Mouse (Mus musculus): ENCODE data around the gene Brd7. TPM values are rescaled to one million over a fixed set of nuclear protein-coding genes. Genes with fewer than 3 reads are reported as not detected.

The Brd7 gene
- polyA plus RNA-seq, 1 experiment: 30.7 TPM

DNA sequence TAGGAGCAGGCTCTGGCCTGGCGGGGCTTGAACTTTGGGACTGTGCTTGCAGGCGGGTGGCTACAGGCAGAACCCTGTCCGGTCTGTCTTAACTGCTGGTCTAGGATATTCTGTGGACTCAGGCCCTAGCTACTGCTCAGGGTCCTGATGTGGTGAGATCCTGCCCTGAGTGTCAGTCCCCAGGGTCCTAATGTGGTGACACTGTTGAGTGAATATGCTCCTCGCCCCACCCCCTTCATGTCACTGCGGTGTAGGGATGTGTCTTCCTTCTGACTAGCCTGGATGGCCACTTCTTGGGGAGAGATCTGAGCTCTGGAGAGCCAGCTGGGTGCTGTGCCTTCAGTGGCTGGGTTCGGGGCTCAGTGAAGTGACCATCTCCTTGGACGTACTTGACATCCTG is 52.1 kb downstream of the Brd7 start:
- no peaks in the 10 kb centered on the region for H3K27me3 ChIP-seq (ENCODE audit: control insufficient read depth, insufficient read depth, low read length)
- H3K4me1 ChIP-seq (ENCODE audit: control insufficient read depth, insufficient read depth, low read length): no peaks in the 10 kb centered on the region; the same call in 1 of the 2 replicates
- H3K36me3 ChIP-seq (ENCODE audit: control insufficient read depth, insufficient read depth, low read length): no peaks in the 10 kb centered on the region
- H3K4me3 ChIP-seq (ENCODE audit: control insufficient read depth, low read depth, low read length): no peak overlapping the region
- no peak overlapping the region for H3K27ac ChIP-seq (ENCODE audit: control insufficient read depth, insufficient read depth, low read depth, low read length)
- TF ChIP-seq POLR2A (IDR thresholded peaks at IDR 0.05; ENCODE audit: control insufficient read depth, low read depth, low read length) (no peak), CTCF (IDR thresholded peaks at IDR 0.05; ENCODE audit: control insufficient read depth, insufficient read depth, insufficient replicate concordance, low read depth, low read length) (no peak)

DNA sequence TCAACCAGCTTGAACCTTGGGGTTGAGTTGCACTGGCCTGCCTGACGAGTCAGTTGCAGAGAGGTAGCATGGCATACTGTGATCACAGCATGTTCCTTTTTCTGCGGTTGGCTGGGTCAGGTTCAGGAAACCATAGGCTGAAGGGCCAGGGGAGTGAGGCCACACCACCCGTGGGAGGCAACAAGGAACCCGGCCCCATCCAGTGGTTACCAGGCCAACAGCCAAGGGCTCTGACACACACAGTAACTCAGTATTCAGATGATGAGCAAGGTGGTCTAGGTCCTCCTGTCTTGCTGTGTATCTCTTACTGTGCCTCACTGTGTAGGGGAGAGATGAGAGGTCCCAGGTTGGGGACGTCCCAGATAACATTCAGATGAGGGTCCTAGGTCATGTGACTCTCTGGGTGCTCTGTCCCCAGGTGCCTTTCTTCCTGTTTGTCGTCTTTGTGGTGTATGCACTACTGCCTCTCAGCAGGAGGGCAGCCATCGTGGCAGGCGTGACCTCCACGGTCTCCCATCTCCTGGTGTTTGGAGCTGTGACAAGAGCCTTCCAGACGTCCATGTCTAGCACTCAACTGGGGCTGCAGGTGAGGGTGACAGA is 52.6 kb downstream of the Brd7 start:
- H3K27ac ChIP-seq (ENCODE audit: control insufficient read depth, insufficient read depth, low read depth, low read length): no peak overlapping the region
- H3K27me3 ChIP-seq (ENCODE audit: control insufficient read depth, insufficient read depth, low read length): no peaks in the 10 kb centered on the region
- TF ChIP-seq CTCF (IDR thresholded peaks at IDR 0.05; ENCODE audit: control insufficient read depth, insufficient read depth, insufficient replicate concordance, low read depth, low read length): no peak
- TF ChIP-seq POLR2A (IDR thresholded peaks at IDR 0.05; ENCODE audit: control insufficient read depth, low read depth, low read length): no peak

DNA sequence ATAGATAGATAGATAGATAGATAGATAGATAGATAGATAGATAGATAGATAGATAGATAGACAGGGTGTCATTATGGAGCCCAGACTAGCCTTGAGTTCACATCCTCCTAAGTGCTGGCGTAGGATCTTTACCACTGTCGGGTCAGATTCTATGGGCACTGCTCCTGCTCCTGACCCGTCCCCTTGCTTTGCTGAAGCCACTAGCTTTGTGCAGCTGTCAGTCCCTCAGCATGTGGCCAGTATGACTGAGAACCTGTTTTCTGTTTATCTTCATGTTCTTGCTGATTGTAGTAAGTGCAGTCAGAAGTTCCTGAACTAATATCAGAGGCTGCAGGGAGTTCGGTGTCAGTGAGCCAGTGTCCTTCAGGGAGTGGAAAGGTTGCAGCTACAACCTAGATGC is 54.3 kb downstream of the Brd7 start:
- no peaks in the 10 kb centered on the region for H3K27me3 ChIP-seq (ENCODE audit: control insufficient read depth, insufficient read depth, low read length)
- no peak overlapping the region for H3K4me3 ChIP-seq (ENCODE audit: control insufficient read depth, low read depth, low read length)
- no peak overlapping the region for H3K27ac ChIP-seq (ENCODE audit: control insufficient read depth, insufficient read depth, low read depth, low read length)

More for the DNA sequence above, 52.6 kb downstream of the Brd7 start:
- Histone ChIP-seq H3K4me1 (ENCODE audit: control insufficient read depth, insufficient read depth, low read length) (no peaks in the 10 kb centered on the region; the same call in 1 of the 2 replicates), H3K36me3 (ENCODE audit: control insufficient read depth, insufficient read depth, low read length) (no peaks in the 10 kb centered on the region), H3K4me3 (ENCODE audit: control insufficient read depth, low read depth, low read length) (no peak overlapping the region)

DNA sequence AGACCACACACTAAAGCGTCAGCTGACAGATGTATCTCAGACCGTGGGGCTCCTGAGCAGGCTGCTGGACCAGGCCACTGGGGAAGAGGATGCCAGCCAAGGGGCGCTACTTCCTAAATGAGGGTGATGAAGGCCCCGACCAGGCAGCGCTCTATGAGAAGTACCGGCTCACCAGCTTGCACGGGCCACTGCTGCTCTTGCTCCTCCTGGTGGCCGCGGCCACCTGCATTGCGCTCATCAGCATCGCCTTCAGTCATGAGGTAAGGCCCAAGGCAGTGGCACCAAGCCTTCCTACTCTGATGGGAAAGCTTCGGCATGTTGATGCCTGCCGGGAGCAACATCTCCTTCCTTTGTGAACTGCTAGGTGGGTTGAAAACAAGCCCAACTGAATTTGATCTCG is 55.5 kb downstream of the Brd7 start:
- Histone ChIP-seq H3K36me3 (ENCODE audit: control insufficient read depth, insufficient read depth, low read length) (no peaks in the 10 kb centered on the region), H3K4me3 (ENCODE audit: control insufficient read depth, low read depth, low read length) (no peak overlapping the region), H3K4me1 (ENCODE audit: control insufficient read depth, insufficient read depth, low read length) (no peaks in the 10 kb centered on the region), H3K27ac (ENCODE audit: control insufficient read depth, insufficient read depth, low read depth, low read length) (no peak overlapping the region), H3K27me3 (ENCODE audit: control insufficient read depth, insufficient read depth, low read length) (no peaks in the 10 kb centered on the region)
- TF ChIP-seq POLR2A (IDR thresholded peaks at IDR 0.05; ENCODE audit: control insufficient read depth, low read depth, low read length): no peak
- TF ChIP-seq CTCF (IDR thresholded peaks at IDR 0.05; ENCODE audit: control insufficient read depth, insufficient read depth, insufficient replicate concordance, low read depth, low read length): peak; percentile 39; the same call in 1 of the 2 replicates

More for the DNA sequence above, 54.3 kb downstream of the Brd7 start:
- no peaks in the 10 kb centered on the region for H3K36me3 ChIP-seq (ENCODE audit: control insufficient read depth, insufficient read depth, low read length)
- TF ChIP-seq POLR2A (IDR thresholded peaks at IDR 0.05; ENCODE audit: control insufficient read depth, low read depth, low read length) (no peak), CTCF (IDR thresholded peaks at IDR 0.05; ENCODE audit: control insufficient read depth, insufficient read depth, insufficient replicate concordance, low read depth, low read length) (no peak)
- no peaks in the 10 kb centered on the region for H3K4me1 ChIP-seq (ENCODE audit: control insufficient read depth, insufficient read depth, low read length)

DNA sequence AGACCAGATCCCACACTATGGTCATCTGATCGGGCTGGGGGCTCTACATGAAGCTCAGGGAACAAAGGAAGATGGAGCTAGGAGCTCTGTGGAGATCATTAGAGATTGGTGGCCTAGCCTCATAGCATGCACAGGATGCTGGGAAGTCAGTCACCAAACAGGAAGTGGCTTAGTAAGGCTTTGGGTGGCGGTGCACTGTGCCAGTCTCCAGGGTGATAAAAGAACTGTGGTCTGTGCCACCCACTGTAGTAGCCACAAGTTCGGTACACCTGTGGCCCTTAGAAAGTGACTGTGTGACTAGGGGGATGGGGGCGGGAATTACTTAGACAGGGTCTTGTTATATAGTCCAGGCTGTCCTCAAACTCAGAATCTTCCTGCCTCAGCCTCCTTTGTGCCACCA is 56.2 kb downstream of the Brd7 start:
- no peaks in the 10 kb centered on the region for H3K36me3 ChIP-seq (ENCODE audit: control insufficient read depth, insufficient read depth, low read length)
- H3K4me1 ChIP-seq (ENCODE audit: control insufficient read depth, insufficient read depth, low read length): no peaks in the 10 kb centered on the region
- TF ChIP-seq CTCF (IDR thresholded peaks at IDR 0.05; ENCODE audit: control insufficient read depth, insufficient read depth, insufficient replicate concordance, low read depth, low read length): no peak
- no peak overlapping the region for H3K4me3 ChIP-seq (ENCODE audit: control insufficient read depth, low read depth, low read length)
- H3K27me3 ChIP-seq (ENCODE audit: control insufficient read depth, insufficient read depth, low read length): no peaks in the 10 kb centered on the region
- H3K27ac ChIP-seq (ENCODE audit: control insufficient read depth, insufficient read depth, low read depth, low read length): no peak overlapping the region

DNA sequence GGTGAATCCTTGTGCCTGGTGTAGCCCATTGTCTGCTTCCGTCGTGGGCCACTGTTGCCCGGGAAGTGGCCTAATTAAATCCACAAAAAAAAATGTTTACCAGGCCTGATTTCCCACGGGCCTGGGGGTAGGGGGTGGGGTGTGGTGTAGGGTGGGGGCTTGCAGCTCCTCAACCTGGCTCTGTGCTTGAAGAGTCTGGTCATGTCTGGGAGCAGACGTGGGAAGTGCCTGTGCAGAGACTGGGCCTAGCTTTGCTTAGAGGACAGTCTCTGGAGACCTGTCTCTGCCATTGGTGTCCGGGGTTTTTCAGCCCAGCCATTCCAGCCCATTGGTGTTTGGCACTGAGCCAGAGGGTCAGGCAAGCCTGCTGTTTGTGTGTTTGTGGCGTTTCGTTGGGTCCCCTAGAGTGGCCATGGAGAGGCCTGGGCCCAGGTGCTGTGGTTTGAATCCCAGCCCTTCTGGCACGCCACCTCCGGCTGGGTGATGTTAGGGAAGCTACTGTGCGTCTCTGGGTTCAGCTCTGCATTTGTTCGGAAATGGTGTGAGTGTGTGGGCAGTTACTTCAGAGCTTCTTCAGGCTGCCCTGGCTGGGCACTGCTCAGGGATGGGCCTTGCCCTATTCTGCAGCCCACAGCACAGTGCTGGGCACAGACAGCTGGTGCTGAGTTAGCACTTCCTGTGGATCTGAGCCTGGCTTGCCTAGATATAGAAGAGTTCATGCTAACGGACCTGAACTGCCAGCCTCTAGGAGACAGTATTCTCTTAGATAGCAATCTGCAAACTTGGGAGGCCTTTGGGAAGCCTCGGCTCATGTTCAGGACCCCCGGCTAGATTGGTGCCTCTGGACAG is 60.2 kb downstream of the Brd7 start:
- Histone ChIP-seq H3K4me3 (ENCODE audit: control insufficient read depth, low read depth, low read length) (no peak overlapping the region), H3K4me1 (ENCODE audit: control insufficient read depth, insufficient read depth, low read length) (peaks cover 9% of the 10 kb centered on the region; the same call in 1 of the 2 replicates), H3K27ac (ENCODE audit: control insufficient read depth, insufficient read depth, low read depth, low read length) (no peak overlapping the region), H3K27me3 (ENCODE audit: control insufficient read depth, insufficient read depth, low read length) (no peaks in the 10 kb centered on the region), H3K36me3 (ENCODE audit: control insufficient read depth, insufficient read depth, low read length) (no peaks in the 10 kb centered on the region)
- TF ChIP-seq POLR2A (IDR thresholded peaks at IDR 0.05; ENCODE audit: control insufficient read depth, low read depth, low read length): no peak
- no peak for TF ChIP-seq CTCF (IDR thresholded peaks at IDR 0.05; ENCODE audit: control insufficient read depth, insufficient read depth, insufficient replicate concordance, low read depth, low read length)

DNA sequence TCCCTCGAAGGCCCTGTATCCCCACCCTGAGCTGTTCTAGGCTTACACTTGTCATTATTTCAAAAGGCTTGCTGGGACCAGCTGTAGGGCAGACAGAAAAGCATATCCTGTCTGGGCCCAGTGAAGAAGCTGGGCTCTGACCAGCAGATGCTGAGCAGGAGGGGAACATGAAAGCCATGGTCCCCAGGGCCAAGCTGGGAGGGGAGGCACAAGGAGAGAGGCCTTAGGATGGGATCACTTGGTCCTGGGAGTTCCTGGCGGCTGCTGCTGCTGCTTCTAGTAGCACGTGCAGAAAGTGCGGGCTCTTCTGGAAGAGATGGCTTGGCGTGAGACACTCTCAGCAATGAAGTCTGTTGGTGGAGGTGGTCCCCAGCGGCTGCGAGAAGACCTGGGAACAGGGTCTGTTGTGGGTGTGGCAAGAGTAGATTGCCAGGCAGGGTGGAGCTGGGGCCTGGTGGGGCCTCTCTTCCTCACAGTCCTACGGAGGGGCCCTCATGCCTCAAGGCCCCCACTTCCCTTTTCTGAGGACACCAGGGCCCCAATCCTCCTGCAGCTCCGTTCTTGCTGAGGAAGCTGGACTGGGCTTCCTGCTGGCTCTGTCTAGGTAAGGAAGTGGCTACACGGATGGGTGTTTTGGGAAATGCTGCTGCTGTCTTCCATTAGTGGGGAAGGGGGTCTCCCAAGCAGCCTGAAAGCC is 61.9 kb downstream of the Brd7 start:
- TF ChIP-seq CTCF (IDR thresholded peaks at IDR 0.05; ENCODE audit: control insufficient read depth, insufficient read depth, insufficient replicate concordance, low read depth, low read length): no peak
- no peak for TF ChIP-seq POLR2A (IDR thresholded peaks at IDR 0.05; ENCODE audit: control insufficient read depth, low read depth, low read length)
- H3K36me3 ChIP-seq (ENCODE audit: control insufficient read depth, insufficient read depth, low read length): no peaks in the 10 kb centered on the region
- peaks cover 11% of the 10 kb centered on the region; the same call in 1 of the 2 replicates for H3K4me1 ChIP-seq (ENCODE audit: control insufficient read depth, insufficient read depth, low read length)
- no peak overlapping the region for H3K4me3 ChIP-seq (ENCODE audit: control insufficient read depth, low read depth, low read length)
- peak overlapping the region; percentile 24; the same call in 1 of the 2 replicates for H3K27ac ChIP-seq (ENCODE audit: control insufficient read depth, insufficient read depth, low read depth, low read length)
- H3K27me3 ChIP-seq (ENCODE audit: control insufficient read depth, insufficient read depth, low read length): no peaks in the 10 kb centered on the region
